Mouse (Mus musculus) CH12.LX (cell line): ENCODE measurements around the gene Ddo.

Experiments used
- CHD2 ChIP-seq: IDR thresholded peaks from 2 replicates; pipeline ENCODE4 v1.6.1; 2011; ENCODE audit warnings: low read length, improper control_type of control experiment
- CTCF ChIP-seq, 2 experiments: IDR thresholded peaks in 1 of 2; conservative IDR thresholded peaks in 1 of 2; 2 replicates each; pipeline ENCODE4 v1.5.1; 2011 to 2012; ENCODE audit warnings: low read depth in 2 of 2, low read length in 2 of 2, improper control_type of control experiment in 1 of 2, inconsistent platforms in 1 of 2, mild to moderate bottlenecking in 1 of 2, moderate library complexity in 1 of 2
- E2F4 ChIP-seq: IDR thresholded peaks from 2 replicates; pipeline ENCODE4 v1.6.1; 2011; ENCODE audit warnings: low read depth, low read length, improper control_type of control experiment; ENCODE audit not compliant: insufficient replicate concordance
- EP300 ChIP-seq: IDR thresholded peaks from 2 replicates; pipeline ENCODE4 v1.6.1; 2011; ENCODE audit warnings: low read length, improper control_type of control experiment
- HCFC1 ChIP-seq: IDR thresholded peaks from 2 replicates; pipeline ENCODE4 v1.6.1; 2012; ENCODE audit warnings: low read depth, mild to moderate bottlenecking, inconsistent platforms, low read length, improper control_type of control experiment
- KAT2A ChIP-seq: IDR thresholded peaks from 2 replicates; pipeline ENCODE4 v1.6.1; 2012; ENCODE audit warnings: low read length, improper control_type of control experiment, inconsistent platforms; ENCODE audit not compliant: insufficient replicate concordance
- MAFK ChIP-seq: IDR thresholded peaks from 2 replicates; pipeline ENCODE4 v1.6.1; 2011; ENCODE audit warnings: low read length, improper control_type of control experiment; ENCODE audit not compliant: insufficient replicate concordance
- MAX ChIP-seq: IDR thresholded peaks from 2 replicates; pipeline ENCODE4 v1.6.1; 2011; ENCODE audit warnings: low read length, improper control_type of control experiment
- NELFE ChIP-seq: IDR thresholded peaks from 2 replicates; pipeline ENCODE4 v1.6.1; 2011; ENCODE audit warnings: low read depth, low read length, improper control_type of control experiment
- NRF1 ChIP-seq: IDR thresholded peaks from 2 replicates; pipeline ENCODE4 v1.6.1; 2014; ENCODE audit warnings: low read depth, mild to moderate bottlenecking, inconsistent platforms, low read length, improper control_type of control experiment, moderate library complexity
- POLR2A ChIP-seq: IDR thresholded peaks from 2 replicates; pipeline ENCODE4 v1.6.1; 2011; ENCODE audit warnings: low read depth, mild to moderate bottlenecking, improper control_type of control experiment, low read length
- RCOR1 ChIP-seq: conservative IDR thresholded peaks from 2 replicates; pipeline ENCODE4 v1.6.1; 2012; ENCODE audit warnings: low read depth, mild to moderate bottlenecking, inconsistent platforms, low read length, improper control_type of control experiment
- TBP ChIP-seq: conservative IDR thresholded peaks from 2 replicates; pipeline ENCODE4 v1.6.1; 2011; ENCODE audit warnings: low read depth, low read length, improper control_type of control experiment
- ZMIZ1 ChIP-seq: IDR thresholded peaks from 2 replicates; pipeline ENCODE4 v1.6.1; 2012; ENCODE audit warnings: low read depth, mild to moderate bottlenecking, inconsistent platforms, low read length, improper control_type of control experiment

GRCm38 (mm10) chr10:40638276-40638675, 8.5 kb downstream of the Ddo start:
- TF ChIP-seq E2F4 = no peak
- TF ChIP-seq NELFE = no peak
- TF ChIP-seq RCOR1 = no peak
- no peak for TF ChIP-seq POLR2A
- TF ChIP-seq EP300 = no peak
- no peak for TF ChIP-seq TBP
- TF ChIP-seq CTCF (conservative IDR thresholded peaks at IDR 0.05 in 1 of 2, IDR thresholded peaks at IDR 0.05 in 1 of 2; ENCODE audit: low read depth in 2 of 2, low read length in 2 of 2) = no peak
- no peak for TF ChIP-seq NRF1
- TF ChIP-seq KAT2A = no peak
- no peak for TF ChIP-seq MAX
- TF ChIP-seq CHD2 = no peak
- TF ChIP-seq HCFC1 = no peak
- TF ChIP-seq MAFK = no peak
- TF ChIP-seq ZMIZ1 = no peak
